Mouse (Mus musculus) heart, embryonic 10.5 days (tissue): Measurements from ENCODE around the gene Smarcc2. TPM values are rescaled to one million over a fixed set of nuclear protein-coding genes. Genes with fewer than 3 reads are reported as not detected.

Source experiments
- DNase-seq: peaks from one replicate; pipeline ENCODE4 v3.0.0-alpha.2; 2017; ENCODE audit warnings: low spot score
- H3K27ac ChIP-seq: fragments of 300-500 bp; sonication (generic); 2 replicates; pipeline ENCODE4 v1.5.1; 2016; ENCODE audit warnings: mild to moderate bottlenecking
- H3K27me3 ChIP-seq: fragments of 300-500 bp; sonication (generic); 2 replicates; pipeline ENCODE4 v1.6.1; 2016; ENCODE audit warnings: mild to moderate bottlenecking; ENCODE audit not compliant: poor library complexity, insufficient read depth, severe bottlenecking
- H3K36me3 ChIP-seq: fragments of 300-500 bp; sonication (generic); 2 replicates; pipeline ENCODE4 v1.6.1; 2016; ENCODE audit warnings: mild to moderate bottlenecking, moderate library complexity
- H3K4me1 ChIP-seq: fragments of 300-500 bp; sonication (generic); 2 replicates; pipeline ENCODE4 v1.6.1; 2016; ENCODE audit warnings: mild to moderate bottlenecking
- H3K4me3 ChIP-seq: fragments of 300-500 bp; sonication (generic); 2 replicates; pipeline ENCODE4 v1.5.1; 2016; ENCODE audit warnings: mild to moderate bottlenecking, moderate library complexity
- H3K9me3 ChIP-seq: fragments of 300-500 bp; sonication (generic); 2 replicates; pipeline ENCODE4 v1.6.1; 2016; ENCODE audit warnings: mild to moderate bottlenecking, moderate library complexity
- WGBS: fragments of 180-500 bp; shearing (Covaris S2); methylation state at CpG from one replicate; pipeline ENCODE4 v1.1.7; 2016; 5-methylcytosine and 5-hydroxymethylcytosine counted together
- polyA plus RNA-seq: library from polyadenylated mRNA; unstranded; fragments of >200 nt; fragmentation: Nextera tagmentation; extraction: Ambion mirVana; gene quantifications from 2 replicates; pipeline ENCODE4 v1.2.1, GENCODE M21; 2016

The Smarcc2 gene
- polyA plus RNA-seq, 1 experiment from 2014 or later, result 68.7 TPM

GRCm38 (mm10) chr10:128429454-128429853, 29.6 kb upstream of the Smarcc2 start:
- H3K9me3 ChIP-seq, result no peaks in the 10 kb centered on the region
- H3K36me3 ChIP-seq, result peaks cover 72% of the 10 kb centered on the region
- H3K4me3 ChIP-seq, result no peak overlapping the region
- H3K27me3 ChIP-seq, result no peaks in the 10 kb centered on the region
- WGBS, result 81% methylated on average over 4 of the region's 4 CpGs
- no peak overlapping the region for H3K27ac ChIP-seq
- no peak for DNase-seq
- no peaks in the 10 kb centered on the region for H3K4me1 ChIP-seq

DNA sequence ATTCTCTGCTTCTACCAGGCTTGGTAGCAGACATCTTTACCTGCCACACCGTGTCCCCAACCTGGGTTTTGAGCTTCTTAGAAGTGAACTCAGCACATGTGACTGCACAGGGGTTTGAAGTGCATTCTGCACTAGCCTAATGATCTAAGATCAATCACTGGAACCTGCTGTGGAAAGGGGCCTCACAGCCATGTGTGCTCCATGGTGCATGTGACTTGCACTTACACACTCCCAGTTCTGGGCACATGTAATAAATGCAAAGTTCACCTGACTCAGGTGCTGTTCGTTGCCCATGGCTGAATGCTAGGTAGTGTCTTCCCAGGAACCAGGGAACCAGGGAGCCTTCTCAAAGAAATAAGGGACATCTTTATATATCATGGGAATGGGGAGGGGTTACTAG, 25.6 kb upstream of the Smarcc2 start:
- H3K4me1 ChIP-seq, result peaks cover 10% of the 10 kb centered on the region; the same call in 1 of the 2 replicates
- no peak overlapping the region for H3K27ac ChIP-seq

GRCm38 (mm10) chr10:128434681-128435080, 24.4 kb upstream of the Smarcc2 start:
- Histone ChIP-seq H3K27me3 (no peaks in the 10 kb centered on the region), H3K27ac (no peak overlapping the region), H3K36me3 (peaks cover 91% of the 10 kb centered on the region), H3K4me1 (peaks cover 13% of the 10 kb centered on the region; the same call in 1 of the 2 replicates), H3K9me3 (no peaks in the 10 kb centered on the region), H3K4me3 (no peak overlapping the region)
- 86% methylated on average over 10 of the region's 10 CpGs for WGBS
- no peak for DNase-seq

More for the DNA sequence above, 25.6 kb upstream of the Smarcc2 start:
- H3K36me3 ChIP-seq, result peaks cover 91% of the 10 kb centered on the region
- no peaks in the 10 kb centered on the region for H3K9me3 ChIP-seq
- no peak for DNase-seq
- no peaks in the 10 kb centered on the region for H3K27me3 ChIP-seq
- WGBS, result 91% methylated on average over 2 of the region's 2 CpGs
- no peak overlapping the region for H3K4me3 ChIP-seq

GRCm38 (mm10) chr10:128435186-128435823, 23.7 kb upstream of the Smarcc2 start:
- Histone ChIP-seq H3K4me1 (peaks cover 13% of the 10 kb centered on the region; the same call in 1 of the 2 replicates), H3K27ac (0 out of 2 replicates have a peak overlapping the region, but pooled peaks have one; percentile 8), H3K9me3 (no peaks in the 10 kb centered on the region), H3K36me3 (peaks cover 91% of the 10 kb centered on the region), H3K4me3 (peak overlapping the region; percentile 1; the same call in 1 of the 2 replicates), H3K27me3 (no peaks in the 10 kb centered on the region)
- WGBS, result 88% methylated on average over 17 of the region's 17 CpGs
- no peak for DNase-seq

- Histone ChIP-seq H3K27me3 (no peaks in the 10 kb centered on the region), H3K36me3 (peaks cover 92% of the 10 kb centered on the region), H3K9me3 (no peaks in the 10 kb centered on the region), H3K4me1 (peaks cover 13% of the 10 kb centered on the region; the same call in 1 of the 2 replicates), H3K27ac (0 out of 2 replicates have a peak overlapping the region, but pooled peaks have one; percentile 8), H3K4me3 (0 out of 2 replicates have a peak overlapping the region, but pooled peaks have one; percentile 1)
- no peak for DNase-seq
- WGBS, result 93% methylated on average over 5 of the region's 5 CpGs
These were observed 23.2 kb upstream of the Smarcc2 start for GRCm38 (mm10) chr10:128435873-128436272.

- peaks cover 92% of the 10 kb centered on the region for H3K36me3 ChIP-seq
- no peak overlapping the region for H3K27ac ChIP-seq
- H3K4me1 ChIP-seq, result peaks cover 13% of the 10 kb centered on the region; the same call in 1 of the 2 replicates
- DNase-seq, result no peak
- no peaks in the 10 kb centered on the region for H3K9me3 ChIP-seq
- no peak overlapping the region for H3K4me3 ChIP-seq
- no peaks in the 10 kb centered on the region for H3K27me3 ChIP-seq
- 93% methylated on average over 8 of the region's 8 CpGs for WGBS
These were observed 22.7 kb upstream of the Smarcc2 start for GRCm38 (mm10) chr10:128436376-128436775.

DNA sequence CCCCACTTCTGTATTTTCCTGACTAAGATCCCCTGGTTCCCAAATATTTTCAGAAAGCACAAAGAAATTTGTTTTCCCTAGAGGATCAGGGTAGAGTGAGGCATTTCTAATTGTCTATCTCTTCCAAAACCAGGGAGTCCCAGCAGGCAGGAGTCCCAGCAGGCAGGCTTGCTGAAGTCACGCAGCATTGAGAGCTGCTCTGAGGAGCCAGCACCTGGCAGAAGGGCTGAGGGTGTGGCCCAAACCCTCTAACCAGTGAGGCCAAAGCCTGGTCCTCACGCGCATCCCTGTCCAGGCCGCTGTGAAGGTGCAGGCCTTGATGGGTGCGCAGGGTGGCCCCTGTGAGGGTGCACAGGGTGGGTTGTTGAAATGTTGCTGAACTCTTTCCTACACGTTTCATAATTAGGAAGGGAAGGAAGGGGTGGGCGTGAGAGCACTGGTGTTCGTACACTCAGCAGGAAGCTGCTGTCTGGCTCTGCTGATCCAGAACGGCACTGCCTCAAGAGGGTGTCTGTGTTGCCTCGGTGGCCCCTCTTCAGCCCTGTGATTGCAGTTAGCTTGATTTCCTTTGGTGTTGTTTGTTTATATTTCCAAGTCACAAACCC, 20.3 kb upstream of the Smarcc2 start:
- no peak for DNase-seq
- peaks cover 13% of the 10 kb centered on the region; the same call in 1 of the 2 replicates for H3K4me1 ChIP-seq
- H3K27me3 ChIP-seq, result no peaks in the 10 kb centered on the region
- no peak overlapping the region for H3K4me3 ChIP-seq
- H3K27ac ChIP-seq, result no peak overlapping the region
- no peaks in the 10 kb centered on the region for H3K9me3 ChIP-seq
- 73% methylated on average over 10 of the region's 10 CpGs for WGBS
- peaks cover 82% of the 10 kb centered on the region for H3K36me3 ChIP-seq

GRCm38 (mm10) chr10:128440407-128440806, 18.6 kb upstream of the Smarcc2 start:
- no peaks in the 10 kb centered on the region for H3K27me3 ChIP-seq
- no peaks in the 10 kb centered on the region for H3K9me3 ChIP-seq
- peaks cover 68% of the 10 kb centered on the region for H3K36me3 ChIP-seq
- WGBS, result 66% methylated on average over 10 of the region's 10 CpGs
- peaks cover 6% of the 10 kb centered on the region; the same call in 1 of the 2 replicates for H3K4me1 ChIP-seq
- no peak overlapping the region for H3K4me3 ChIP-seq
- DNase-seq, result no peak
- H3K27ac ChIP-seq, result no peak overlapping the region

GRCm38 (mm10) chr10:128441324-128442119, 17.5 kb upstream of the Smarcc2 start:
- no peak for DNase-seq
- H3K4me3 ChIP-seq, result no peak overlapping the region
- H3K27ac ChIP-seq, result no peak overlapping the region
- H3K27me3 ChIP-seq, result no peaks in the 10 kb centered on the region
- peaks cover 57% of the 10 kb centered on the region for H3K36me3 ChIP-seq
- WGBS, result 86% methylated on average over 10 of the region's 10 CpGs
- H3K9me3 ChIP-seq, result no peaks in the 10 kb centered on the region
- 0 out of 2 replicates have a peak, but pooled peaks cover 3% of the 10 kb centered on the region for H3K4me1 ChIP-seq

- H3K27me3 ChIP-seq, result no peaks in the 10 kb centered on the region
- no peaks in the 10 kb centered on the region for H3K9me3 ChIP-seq
- WGBS, result 79% methylated on average over 1 of the region's 1 CpGs
- no peak for DNase-seq
- peaks cover 46% of the 10 kb centered on the region for H3K36me3 ChIP-seq
- H3K4me3 ChIP-seq, result no peak overlapping the region
- no peak overlapping the region for H3K27ac ChIP-seq
- H3K4me1 ChIP-seq, result 0 out of 2 replicates have a peak, but pooled peaks cover 3% of the 10 kb centered on the region
These were observed 16.3 kb upstream of the Smarcc2 start for GRCm38 (mm10) chr10:128442718-128443117.

DNA sequence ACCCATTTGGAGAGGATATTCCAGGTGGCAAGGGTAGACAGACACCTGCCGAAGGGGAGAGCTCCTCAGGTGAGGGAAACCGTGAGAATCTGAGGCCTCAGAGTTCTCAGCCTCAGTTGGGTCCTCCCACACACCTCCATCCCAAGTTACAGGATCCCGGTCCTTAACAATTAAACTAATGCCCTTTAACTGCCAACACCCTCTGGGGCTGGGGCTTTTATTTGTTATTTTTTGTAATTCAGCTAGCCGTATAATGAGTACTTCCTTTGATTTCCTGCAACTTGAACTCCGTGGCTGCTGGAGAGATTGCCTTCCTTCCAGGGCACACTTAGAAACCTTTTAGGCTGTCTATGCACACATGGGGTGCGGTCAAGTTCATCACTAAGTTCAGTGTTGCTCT, 14.7 kb upstream of the Smarcc2 start:
- peaks cover 30% of the 10 kb centered on the region for H3K36me3 ChIP-seq

GRCm38 (mm10) chr10:128445407-128445806, 13.6 kb upstream of the Smarcc2 start:
- Histone ChIP-seq H3K27me3 (no peaks in the 10 kb centered on the region), H3K9me3 (no peaks in the 10 kb centered on the region), H3K36me3 (peaks cover 19% of the 10 kb centered on the region), H3K4me3 (no peak overlapping the region), H3K4me1 (no peaks in the 10 kb centered on the region), H3K27ac (no peak overlapping the region)
- 77% methylated on average over 4 of the region's 4 CpGs for whole genome bisulfite sequencing
- no peak for DNase-seq

More for the DNA sequence above, 14.7 kb upstream of the Smarcc2 start:
- WGBS, result 76% methylated on average over 6 of the region's 6 CpGs
- no peak overlapping the region for H3K27ac ChIP-seq
- H3K4me1 ChIP-seq, result no peaks in the 10 kb centered on the region
- H3K27me3 ChIP-seq, result no peaks in the 10 kb centered on the region
- H3K9me3 ChIP-seq, result no peaks in the 10 kb centered on the region
- H3K4me3 ChIP-seq, result no peak overlapping the region
- no peak for DNase-seq

DNA sequence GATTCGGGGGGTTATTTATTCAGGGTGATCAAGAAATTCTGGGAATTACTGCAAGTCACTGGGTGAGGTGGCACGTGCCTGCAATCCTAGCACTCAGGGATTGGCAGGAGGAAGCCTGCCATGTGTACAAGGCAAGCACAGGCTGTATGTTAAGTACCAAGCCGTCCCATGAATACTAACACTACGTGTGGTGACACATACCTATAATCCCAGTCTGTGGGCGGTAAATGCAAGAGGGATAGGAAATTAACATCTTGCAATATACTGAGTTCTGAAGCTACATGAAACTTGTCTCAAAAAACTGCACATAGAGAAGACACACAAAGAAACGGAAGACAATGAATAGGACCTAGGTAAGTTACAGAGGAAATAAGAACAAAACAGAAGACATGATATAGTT, 8.0 kb upstream of the Smarcc2 start:
- H3K4me3 ChIP-seq, result no peak overlapping the region
- H3K4me1 ChIP-seq, result no peaks in the 10 kb centered on the region
- WGBS, result 81% methylated on average over 6 of the region's 6 CpGs
- no peaks in the 10 kb centered on the region for H3K27me3 ChIP-seq
- DNase-seq, result no peak
- H3K9me3 ChIP-seq, result no peaks in the 10 kb centered on the region
- no peak overlapping the region for H3K27ac ChIP-seq
- no peaks in the 10 kb centered on the region for H3K36me3 ChIP-seq
